Mouse (Mus musculus) thymus, postnatal 4 days (tissue): ENCODE measurements around the gene Cfap52.

ENCODE experiments used
- DNase-seq: peaks from one replicate; pipeline ENCODE4 v3.0.0; 2021

The Cfap52 gene

DNA sequence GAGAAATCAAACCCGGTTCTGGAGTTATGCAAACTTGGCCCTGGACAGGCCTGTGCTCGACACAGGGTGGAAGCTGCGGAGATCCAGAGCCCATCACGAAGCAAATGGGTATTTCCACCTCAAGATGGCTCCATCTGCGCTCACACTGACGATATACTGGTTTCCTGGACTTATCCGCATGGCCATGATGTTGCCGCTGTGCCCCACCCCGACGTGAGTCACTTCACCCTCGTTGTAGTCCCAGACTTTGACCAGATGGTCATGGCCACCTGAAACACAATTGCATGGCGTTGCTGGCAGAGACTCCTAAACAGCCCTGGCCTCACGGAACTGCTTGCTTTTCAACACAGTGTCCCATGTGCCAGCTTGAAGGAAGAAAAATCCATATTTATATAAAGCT, 40.5 kb downstream of the Cfap52 start:
- no peak for DNase-seq

DNA sequence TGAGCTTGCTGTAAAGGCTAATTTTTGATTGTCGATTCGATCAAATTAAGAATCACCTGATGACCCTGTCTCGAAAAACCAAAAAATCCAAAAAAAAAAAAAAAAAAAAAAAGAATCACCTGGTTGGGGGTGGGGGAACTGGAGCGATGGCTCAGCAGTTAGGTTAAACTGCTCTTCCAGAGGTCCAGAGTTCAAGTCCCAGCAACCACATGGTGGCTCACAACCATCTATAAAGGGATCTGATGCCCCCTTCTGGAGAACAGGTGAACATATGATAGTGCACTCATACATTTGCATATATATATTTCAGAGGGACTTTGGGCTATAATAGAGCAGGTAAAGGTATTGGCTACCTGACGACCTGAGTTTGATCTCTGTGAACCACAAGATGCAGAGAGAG, 41.7 kb downstream of the Cfap52 start:
- DNase-seq = no peak

DNA sequence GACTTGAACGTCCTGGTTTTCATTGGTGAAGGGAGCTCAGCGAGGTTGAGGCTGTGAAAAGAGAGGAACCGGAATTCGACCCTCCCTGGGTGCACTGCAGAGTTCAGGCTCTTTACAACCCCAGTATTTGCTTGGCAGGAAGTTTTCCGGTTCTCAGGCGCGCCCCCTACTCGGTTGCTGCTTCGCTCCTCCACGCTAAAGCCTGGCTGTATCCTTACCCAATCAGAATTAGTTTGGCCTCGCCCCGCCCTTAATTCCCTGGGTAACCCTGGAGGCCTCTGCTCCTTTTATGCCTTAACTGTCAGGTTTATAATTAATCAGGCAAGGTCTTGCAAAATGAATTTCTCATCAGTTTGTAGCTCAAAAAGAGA, 42.7 kb downstream of the Cfap52 start:
- DNase-seq = peak; percentile 88

DNA sequence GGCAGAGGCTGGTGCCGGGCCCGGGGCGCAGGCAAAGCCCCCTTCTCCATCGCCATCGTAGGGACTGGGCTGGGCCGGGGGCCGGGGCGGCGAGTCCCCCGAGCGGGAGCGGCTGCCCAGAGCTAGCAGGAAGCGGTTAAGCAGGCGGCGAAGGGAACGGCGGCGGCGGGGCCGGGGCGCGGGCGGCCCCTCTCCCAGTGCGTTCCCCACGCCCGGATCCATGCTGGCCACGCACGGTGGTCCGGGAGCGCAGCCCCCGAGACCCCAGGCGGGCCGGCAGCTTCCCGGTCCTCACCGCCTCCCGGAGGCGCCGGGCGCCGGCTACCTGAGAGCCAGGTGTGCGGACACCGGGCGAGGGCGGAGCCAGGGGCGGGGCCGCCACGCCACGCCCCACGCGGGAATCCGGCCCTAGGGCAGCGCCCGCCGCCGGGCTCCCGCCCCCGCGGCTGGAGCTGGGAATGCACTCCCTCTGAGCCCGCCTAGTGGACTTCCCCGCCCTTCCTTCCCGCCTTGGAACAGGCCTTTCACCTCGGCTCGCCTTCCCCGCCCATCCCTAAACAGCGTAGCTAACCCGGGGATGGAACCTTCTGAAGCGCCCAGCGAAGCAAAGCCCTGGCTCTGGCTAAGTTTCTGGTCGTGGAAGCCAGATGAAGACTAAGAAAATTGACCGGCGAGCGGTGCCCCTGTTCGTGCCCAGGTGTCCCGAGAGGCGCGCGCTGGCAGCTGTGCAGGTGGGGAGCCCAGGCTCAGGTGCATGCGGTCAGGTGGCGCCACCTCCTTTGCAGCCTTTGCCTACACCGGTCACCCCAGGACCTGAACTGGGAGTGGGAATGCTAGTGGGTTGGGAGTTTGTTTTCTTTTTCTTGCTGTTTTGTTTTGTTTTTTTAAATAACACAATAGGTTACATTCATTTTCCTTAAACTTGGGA, 43.4 kb downstream of the Cfap52 start, which contains the start of gene Usp43:
TSS of gene Usp43 (minus strand) at position 327 of the 928 bp plus-strand sequence.
- DNase-seq = peak; percentile 47

DNA sequence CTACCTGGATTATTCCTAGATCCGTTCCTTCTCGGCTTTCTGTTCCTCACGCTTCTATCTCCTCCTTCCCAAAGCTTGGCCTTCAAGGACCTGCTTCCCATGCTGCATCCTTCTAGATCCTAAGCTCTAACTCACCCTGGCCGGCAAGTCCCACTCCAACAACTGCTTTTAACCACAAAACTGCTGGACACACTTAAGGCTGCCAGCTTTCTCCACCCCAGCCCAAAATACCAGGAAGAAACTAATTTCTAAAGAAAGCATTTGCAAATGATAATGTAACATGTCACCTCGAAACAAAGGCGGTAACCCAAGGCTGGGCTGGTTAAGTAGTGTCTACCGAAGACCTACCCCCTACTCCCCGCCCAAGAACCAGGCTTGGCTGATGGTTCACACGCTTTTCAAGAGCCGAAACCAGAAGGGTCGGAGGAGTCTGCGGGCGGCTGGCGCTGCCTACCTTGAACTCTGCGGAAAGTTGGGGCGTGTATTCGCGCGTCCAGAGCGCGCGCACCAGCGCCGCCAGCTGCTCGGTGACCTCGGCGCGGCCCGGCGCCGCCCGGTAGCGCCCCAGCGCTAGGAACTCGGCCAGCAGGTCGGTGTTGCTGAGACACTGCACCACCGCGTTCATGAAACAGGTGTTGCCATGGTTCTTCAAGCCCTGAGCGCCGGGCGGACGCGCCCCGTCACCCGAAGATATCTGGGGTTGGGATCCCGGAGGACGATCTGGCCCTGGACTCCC, 44.2 kb downstream of the Cfap52 start:
- no peak for DNase-seq

DNA sequence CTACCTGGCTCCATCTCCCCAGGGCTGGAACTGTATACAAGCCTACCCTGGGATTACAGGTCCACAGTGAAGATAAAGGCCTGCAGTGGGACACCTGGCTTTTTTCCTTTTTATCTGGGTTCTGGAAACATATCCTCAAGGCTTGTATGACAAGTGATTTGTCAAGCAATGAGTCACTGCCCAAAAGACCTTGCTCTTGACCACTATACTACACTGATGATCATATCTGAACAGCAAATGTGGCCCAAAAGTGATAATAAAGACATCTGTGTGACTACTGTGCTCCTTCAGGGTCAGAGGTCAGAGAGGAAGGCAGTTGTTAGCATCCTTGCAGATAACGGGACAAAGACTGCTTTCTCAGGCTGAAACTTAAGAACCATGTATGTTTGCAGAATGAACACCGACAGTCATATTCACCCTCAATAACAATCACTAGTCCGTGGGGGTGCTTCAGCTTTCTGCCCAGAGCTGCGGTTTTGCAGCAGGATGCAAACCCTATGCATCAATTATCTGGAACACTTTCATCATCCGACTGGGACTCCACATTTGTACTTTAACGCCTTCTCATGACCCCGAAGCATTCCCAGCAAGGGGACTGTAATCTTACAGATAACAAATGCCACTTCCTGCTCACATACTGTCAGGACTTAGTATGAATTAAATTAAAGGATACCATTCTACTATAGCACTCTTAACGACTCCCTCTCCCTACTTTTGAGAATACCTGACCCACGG, 45.1 kb downstream of the Cfap52 start:
- DNase-seq = no peak

DNA sequence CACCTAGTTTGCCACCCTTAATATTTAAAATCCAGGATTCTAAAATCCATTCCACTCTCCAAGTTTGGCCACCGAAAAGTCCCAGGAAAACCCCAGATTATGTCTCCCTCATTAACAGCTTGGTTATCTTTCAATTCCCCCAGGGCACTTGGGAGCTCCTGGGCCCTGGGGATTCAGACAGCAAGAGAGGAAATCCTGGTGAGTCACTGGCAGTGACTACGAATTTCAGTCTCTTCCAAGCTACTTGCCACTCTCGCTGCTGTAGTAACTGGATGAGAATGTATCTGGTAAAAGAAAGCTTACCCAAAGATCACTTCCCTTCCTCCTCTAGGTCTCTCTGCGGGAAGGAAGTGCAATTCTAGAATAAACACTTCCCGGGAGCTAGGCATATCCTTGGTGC, 45.9 kb downstream of the Cfap52 start:
- no peak for DNase-seq

DNA sequence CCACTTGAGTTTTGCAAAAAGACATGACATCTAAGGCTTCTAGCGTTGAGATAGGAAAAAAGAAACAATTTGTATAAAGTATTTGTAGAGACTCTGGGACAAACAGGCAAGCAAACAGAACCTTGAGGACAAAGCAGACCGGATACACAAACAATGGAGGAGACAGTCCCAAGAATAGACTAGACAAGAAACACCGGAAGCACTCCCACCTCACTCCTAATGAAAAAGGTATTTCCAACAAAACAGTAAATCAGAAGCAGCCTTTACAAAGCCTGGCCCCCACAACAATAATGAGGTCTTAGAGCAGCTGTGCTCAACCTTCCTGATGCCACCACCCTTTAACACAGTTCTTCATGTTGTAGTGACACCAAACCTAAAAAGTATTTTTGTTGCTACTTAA, 48.3 kb downstream of the Cfap52 start:
- no peak for DNase-seq

DNA sequence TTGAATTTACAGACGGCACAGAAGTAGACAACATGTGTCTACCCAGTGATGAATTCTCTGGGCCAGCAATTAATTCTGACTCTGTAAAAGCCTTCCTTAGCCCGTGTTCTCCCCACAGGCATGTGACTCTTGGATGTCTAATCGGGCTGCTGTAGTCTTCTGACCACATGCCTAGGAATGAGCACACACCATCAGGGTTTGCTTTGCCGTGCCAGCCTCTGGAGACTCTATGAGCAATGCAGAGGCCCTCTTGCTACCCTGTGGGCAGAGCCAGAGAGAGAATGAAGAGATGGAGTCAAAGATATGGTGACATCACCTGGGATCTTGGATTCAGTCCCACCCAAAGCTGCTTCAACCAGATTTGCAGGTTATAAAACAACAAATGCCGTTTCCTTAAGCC, 54.4 kb downstream of the Cfap52 start:
- DNase-seq = no peak

DNA sequence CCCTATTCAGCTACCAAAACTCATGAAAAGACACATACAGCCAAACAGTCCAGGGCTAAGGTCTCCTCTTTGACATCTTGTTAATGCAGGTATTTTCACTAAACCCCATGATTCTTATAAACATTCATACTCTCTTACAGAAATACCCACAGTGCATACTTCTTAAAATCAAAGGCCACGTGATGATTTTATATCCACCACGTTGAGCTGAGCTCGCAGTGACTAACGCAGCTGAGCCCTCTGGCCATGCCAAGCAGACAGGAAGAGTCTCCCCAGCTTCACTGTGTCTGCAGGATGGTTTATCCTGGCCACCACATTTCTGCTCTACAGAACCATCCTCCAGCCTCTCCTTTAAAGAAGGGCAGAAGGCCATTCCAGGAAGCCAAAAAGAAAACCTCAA, 61.7 kb downstream of the Cfap52 start:
- DNase-seq = no peak

DNA sequence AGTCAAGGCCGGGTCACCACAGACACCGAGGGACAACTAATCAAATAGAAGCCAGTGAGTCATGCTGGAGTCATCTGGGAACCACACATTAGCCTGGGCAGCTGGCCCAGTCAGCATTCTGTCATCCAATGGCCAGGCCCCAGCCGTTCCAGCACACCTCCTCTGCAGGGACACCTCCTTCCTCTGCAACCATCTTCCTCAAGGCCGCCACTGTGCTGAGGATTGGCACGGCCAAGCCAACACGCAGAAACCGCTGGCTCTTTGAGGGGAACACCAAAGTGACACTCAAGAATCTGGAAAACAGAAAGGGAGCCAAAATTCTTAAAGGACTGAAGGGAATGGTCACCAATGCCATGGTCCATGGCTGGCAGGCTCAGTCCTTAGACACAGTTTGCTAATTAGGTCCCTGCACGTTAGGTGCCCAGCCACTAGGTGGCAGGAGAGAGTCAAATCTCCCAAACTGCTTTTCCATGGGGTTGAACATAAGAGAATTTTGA, 68.3 kb downstream of the Cfap52 start:
- DNase-seq = peak; percentile 74

DNA sequence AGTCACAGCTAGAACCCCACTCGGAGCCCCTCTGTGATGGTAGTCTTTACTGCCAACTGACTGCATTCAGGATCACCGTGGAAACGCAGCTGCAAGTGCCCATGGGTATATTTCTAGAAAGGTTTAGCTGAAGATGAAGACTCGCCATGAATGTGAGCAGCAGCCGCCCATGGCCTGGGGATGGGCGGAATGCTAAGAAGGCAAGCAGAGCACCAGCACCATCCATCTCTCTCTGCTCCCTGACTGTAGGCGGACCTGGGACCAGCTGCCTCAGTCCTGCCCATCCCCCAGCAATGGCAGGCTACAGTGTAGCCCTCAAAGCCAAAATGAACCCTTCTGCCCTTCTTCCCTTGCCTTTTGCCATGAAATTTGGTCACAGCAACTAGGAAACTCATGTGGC, 69.8 kb downstream of the Cfap52 start:
- no peak for DNase-seq

DNA sequence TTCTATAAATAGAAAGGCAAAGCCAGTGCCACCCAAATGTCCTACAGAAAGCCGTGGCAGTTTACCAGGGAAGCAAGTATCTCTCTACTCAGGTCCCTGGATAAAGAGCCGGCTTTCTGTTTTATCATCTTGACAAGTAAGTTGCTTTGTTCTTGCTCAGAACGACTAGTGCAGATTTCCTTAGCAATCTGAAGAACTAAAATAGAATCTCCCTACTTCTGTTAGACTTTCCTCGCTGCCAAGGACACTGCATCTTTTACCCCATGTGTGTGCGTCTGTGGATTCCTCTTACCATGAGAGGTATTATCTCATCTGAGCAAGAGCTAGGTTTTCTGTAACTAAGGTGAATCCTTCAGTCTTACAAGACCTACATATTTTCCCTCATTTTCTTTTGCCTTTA, 76.9 kb downstream of the Cfap52 start:
- no peak for DNase-seq

DNA sequence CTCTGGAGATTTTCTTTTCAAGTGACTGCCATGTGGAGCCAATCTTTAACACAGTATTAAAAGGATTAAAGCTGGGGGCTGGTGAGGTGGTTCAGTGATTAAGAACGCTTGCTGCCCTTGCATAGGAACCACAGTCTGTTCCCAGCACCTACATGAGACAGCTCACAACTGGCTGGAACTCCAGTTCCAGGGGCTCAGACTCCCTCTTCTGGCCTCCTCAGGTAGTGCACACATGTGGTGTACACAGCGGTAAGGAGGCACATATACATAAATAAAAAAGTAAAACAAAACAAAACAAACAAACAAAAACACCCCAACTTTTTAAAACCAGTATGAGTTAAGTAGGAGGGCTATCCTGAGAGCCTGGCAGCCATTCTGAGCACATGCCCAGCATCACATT, 79.5 kb downstream of the Cfap52 start:
- no peak for DNase-seq
